Mouse (Mus musculus): Measurements from ENCODE around the gene Hist1h2aa.

Gene Hist1h2aa

DNA sequence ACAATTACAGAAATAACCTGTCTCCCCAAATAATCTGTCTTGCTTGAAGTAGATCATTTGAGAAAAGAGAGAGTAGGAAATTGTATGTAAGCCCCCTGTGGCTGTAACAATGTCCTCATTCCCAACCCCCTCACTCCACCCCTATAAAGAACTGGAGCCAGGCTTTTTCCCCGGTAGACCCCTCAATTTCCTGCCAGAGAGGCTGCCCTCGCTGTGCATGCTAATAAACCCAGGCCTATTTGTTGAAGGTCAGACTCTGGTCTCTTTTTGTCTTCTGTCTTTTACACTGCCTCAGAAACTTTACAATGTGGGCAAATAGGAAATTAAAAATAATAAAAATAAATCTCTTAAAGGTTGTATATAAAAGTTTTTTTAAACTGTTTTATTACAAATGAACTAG, 12.0 kb downstream of the Hist1h2aa start:
- DNase-seq: no peak

DNA sequence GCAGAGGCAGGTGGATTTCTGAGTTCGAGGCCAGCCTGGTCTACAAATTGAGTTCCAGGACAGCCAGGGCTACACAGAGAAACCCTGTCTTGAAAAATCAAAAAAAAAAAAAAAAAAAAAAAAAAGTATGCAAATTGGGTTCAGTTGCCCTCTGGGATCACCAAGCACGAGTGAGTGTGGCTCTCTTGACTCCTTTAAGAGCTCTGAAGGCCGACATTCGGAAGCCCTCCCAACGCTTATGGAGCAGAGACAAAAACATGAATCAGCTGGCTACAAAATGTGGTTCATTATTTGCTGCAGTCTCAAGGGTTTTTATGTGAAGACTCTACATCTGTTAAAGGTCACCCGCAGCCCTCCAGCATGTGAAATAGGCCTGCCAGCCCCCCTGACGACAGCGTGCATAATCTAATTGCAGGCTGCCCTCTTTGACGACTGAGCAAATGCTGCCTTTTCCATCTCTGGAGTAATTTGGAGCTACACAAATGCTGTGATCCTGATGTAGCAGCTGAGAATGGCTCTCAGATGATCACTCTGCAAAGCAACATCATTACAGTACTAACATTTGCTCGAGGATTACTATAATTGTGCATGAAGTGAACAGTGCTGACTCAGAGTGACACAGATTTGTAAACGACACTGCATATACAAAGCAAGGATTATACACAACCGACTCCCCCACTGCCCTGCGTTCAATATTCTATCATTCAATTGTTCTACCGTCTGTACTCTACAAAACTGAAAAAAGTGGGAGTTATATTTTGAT, 15.4 kb downstream of the Hist1h2aa start:
- DNase-seq: no peak

DNA sequence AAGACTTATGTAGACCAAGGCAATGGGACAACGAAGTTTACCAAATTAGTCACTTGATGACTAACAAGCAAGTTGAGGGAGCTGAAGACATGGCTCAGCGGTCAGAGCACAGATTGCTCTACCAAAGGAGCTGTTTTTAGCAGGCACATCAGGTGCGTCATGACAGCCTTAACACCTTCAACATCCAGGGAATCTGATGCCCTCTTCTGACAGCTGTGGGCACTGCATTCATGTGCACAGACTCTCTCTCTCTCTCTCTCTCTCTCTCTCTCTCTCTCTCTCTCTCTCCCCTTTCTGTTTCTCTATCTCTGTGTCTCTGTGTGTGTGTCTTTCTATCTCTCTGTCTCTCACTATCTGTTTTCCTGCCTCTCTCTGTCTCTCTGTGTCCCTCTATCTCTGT, 16.7 kb downstream of the Hist1h2aa start:
- peak; percentile 52 for DNase-seq

DNA sequence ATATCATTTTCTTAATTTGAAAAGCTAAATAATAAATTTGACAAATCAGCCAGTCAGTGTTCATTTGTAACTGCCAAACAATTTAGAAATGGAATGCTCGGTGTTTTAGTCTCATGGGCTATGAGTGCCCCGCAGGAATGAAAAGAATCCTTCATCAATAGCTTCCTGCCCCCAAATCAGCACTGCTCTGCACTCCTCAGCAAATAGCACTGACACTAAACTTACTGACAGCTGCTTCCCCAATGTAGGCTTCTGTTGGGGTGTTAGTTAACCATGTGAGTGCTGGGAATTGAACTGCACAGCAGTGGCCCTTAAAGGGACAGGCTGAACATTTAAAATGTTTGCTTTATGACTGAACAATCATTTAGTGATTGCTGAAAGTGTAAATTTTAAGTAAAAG, 25.5 kb downstream of the Hist1h2aa start:
- DNase-seq: no peak

DNA sequence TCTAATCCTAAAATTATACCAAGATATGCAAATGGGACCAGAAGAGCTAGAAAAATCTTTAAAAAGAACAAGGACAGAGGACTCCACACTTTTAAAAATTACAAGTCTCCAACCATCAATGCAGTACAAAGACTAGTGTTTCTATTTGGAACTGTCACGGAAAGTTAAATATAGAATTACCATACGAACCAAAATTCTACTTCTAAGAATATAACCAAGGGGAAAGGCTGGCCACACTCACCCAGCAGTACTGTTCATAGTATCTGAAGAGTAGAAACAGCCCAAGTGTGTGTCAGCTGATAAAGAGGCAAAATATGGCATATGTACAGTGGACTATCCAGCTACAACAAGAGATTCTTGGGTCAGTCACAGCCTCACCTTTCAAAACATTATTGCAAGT, 30.6 kb downstream of the Hist1h2aa start:
- DNase-seq: no peak

DNA sequence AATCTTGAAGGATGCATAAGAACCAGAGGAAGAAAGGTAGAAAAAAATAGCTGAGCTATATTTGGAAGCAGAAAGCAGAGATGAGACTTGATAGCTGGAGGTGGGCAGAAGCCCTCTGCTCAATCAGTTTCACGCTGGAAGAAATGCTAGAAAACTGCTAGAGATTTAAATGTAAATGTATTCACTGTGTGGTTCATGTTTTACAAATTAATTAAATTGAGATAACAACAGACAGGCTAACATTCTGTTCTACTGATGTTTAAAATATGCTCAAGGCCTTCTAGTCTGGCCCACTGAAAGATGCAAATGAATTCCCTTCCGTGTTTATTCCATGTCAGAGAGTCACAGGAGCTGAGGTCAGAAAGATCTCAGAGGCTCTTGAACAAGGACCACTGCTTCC, 37.6 kb downstream of the Hist1h2aa start:
- DNase-seq: no peak

DNA sequence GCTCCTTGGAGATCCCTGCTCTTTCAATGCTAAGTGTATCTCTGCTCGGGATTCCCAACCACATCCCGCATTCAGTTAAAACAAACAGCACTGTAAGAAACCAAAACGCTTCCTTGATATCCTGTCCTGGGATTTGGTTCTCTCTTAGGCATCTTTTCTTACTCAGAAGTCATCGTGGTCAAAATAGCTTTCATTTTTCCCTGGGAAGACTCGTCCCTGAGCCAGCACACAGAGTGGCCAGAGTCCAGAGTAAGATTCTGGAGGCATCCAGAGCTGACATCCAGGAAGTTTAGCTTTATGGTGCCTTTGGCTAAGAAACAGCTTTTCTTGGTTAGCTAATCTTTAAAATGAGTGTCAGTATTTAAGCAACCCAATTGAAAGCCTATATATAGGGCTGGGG, 38.0 kb downstream of the Hist1h2aa start:
- no peak for DNase-seq
